Mouse (Mus musculus): Measurements from ENCODE around the gene Epha7. TPM values are rescaled to one million over a fixed set of nuclear protein-coding genes. Genes with fewer than 3 reads are reported as not detected.

Gene Epha7
- polyA plus RNA-seq, 1 experiment from 2014 or later = 45.2 TPM

DNA sequence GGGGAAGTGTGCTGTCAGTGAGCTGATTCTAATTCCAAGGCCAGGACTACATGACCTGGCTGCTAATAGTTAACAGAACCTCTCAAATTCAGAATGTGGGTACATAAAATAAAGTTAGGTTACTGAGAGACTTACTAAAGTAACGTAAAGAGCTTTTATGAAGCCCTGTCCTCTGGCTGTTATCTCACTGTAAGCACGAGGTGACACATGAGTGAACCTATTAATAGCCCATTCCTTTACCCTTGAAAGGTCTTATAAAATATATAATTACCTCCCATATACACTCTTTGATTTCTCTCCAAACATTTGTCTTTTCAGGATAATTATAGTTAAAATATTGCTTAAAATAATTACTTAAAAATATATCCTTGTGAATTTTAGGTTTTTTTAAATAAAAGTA lies 37.5 kb downstream of the Epha7 start:
- no peaks in the 10 kb centered on the region for H3K9me3 ChIP-seq
- 69% methylated on average over 2 of the region's 2 CpGs for WGBS
- H3K9ac ChIP-seq = no peak overlapping the region
- H3K4me2 ChIP-seq = no peak overlapping the region
- H3K4me3 ChIP-seq = no peak overlapping the region
- no peak overlapping the region for H3K27ac ChIP-seq (replicated peaks)
- ATAC-seq (ENCODE audit: low read depth) = no peak
- H3K4me1 ChIP-seq (replicated peaks) = no peaks in the 10 kb centered on the region
- no peaks in the 10 kb centered on the region for H3K27me3 ChIP-seq
- H3K36me3 ChIP-seq = no peaks in the 10 kb centered on the region

DNA sequence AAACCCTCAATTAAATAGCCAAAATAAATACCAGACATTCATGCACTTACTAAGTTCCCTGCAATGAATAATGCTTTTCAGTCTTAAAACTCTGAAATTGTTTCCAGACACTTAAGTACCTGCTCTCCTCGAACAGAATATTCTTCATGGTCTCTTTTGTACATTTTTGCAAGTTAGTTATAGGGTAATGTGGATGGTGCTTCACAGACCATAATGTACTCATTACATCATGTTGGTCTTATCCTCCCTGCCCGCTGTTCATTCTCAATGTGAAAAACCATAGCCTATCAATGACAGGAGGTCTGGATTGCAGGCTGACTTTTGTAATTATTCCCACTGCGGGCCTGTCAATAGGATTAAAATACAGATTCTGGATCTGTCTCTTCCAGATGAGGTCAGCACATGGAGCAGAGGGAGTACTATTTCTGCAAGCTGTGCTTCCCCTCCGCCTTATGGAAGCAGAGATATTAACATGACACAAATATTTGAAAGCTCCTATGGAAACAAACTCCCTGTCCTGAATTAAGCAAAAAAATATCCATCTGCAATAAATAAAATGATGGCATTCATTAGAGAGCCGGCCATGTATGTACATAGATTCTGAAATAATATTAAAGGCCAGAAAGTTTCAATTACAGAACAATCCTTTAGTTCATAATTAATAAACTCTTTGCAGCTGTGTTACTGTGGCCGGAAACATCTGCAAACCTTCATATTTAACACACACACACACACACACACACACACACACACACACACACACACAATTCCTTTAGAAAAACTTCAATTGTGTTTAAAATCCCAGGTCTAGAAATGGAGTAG lies 50.1 kb downstream of the Epha7 start:
- no peaks in the 10 kb centered on the region for H3K36me3 ChIP-seq
- H3K4me1 ChIP-seq (replicated peaks) = peaks cover 7% of the 10 kb centered on the region; the same call in 1 of the 2 replicates
- ATAC-seq (ENCODE audit: low read depth) = no peak
- no peaks in the 10 kb centered on the region for H3K9me3 ChIP-seq
- no peak overlapping the region for H3K4me3 ChIP-seq
- 76% methylated on average over 6 of the region's 6 CpGs for WGBS
- no peaks in the 10 kb centered on the region for H3K27me3 ChIP-seq
- no peak overlapping the region for H3K27ac ChIP-seq (replicated peaks)
- no peak overlapping the region for H3K9ac ChIP-seq
- no peak overlapping the region for H3K4me2 ChIP-seq

DNA sequence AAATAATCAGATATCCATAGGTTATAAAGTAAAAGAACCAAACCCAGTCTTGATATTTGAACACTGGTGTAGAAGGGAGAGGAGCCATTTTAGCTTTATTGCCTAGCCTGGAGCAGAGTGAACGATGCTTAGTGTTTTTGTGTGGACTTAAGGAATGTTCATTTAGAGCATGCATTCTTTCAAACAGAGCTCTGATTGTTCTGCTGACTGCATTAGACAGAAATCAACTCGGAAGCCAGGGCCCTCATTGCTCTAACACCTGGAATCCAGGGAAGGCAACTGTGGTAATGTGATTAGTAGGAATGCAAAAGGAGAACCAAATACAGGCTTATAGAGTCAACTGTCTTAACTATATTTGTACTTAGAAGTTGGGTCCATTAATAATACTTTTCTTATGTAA lies 53.5 kb downstream of the Epha7 start:
- peaks cover 7% of the 10 kb centered on the region; the same call in 1 of the 2 replicates for H3K4me1 ChIP-seq (replicated peaks)
- WGBS = 22% methylated on average over 2 of the region's 2 CpGs
- H3K4me3 ChIP-seq = no peak overlapping the region
- no peaks in the 10 kb centered on the region for H3K36me3 ChIP-seq
- H3K4me2 ChIP-seq = no peak overlapping the region
- ATAC-seq (ENCODE audit: low read depth) = no peak
- H3K9me3 ChIP-seq = no peaks in the 10 kb centered on the region
- no peak overlapping the region for H3K9ac ChIP-seq
- no peaks in the 10 kb centered on the region for H3K27me3 ChIP-seq
- no peak overlapping the region for H3K27ac ChIP-seq (replicated peaks)

DNA sequence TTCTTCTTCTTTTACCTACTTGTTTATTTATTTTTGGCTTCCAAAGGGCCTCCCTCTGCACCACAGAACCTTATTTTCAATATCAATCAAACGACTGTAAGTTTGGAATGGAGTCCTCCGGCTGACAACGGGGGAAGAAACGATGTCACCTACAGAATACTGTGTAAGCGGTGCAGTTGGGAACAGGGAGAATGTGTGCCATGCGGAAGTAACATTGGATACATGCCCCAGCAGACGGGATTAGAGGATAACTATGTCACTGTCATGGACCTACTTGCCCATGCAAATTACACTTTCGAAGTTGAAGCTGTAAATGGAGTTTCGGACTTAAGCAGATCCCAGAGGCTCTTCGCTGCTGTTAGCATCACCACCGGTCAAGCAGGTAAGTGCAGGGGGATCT lies 58.7 kb downstream of the Epha7 start:
- 89% methylated on average over 11 of the region's 11 CpGs for WGBS
- Histone ChIP-seq H3K27me3 (no peaks in the 10 kb centered on the region), H3K4me1 (replicated peaks) (no peaks in the 10 kb centered on the region), H3K4me3 (no peak overlapping the region), H3K9me3 (no peaks in the 10 kb centered on the region), H3K36me3 (peaks cover 9% of the 10 kb centered on the region), H3K4me2 (no peak overlapping the region), H3K9ac (no peak overlapping the region), H3K27ac (replicated peaks) (no peak overlapping the region)
- ATAC-seq (ENCODE audit: low read depth) = no peak

DNA sequence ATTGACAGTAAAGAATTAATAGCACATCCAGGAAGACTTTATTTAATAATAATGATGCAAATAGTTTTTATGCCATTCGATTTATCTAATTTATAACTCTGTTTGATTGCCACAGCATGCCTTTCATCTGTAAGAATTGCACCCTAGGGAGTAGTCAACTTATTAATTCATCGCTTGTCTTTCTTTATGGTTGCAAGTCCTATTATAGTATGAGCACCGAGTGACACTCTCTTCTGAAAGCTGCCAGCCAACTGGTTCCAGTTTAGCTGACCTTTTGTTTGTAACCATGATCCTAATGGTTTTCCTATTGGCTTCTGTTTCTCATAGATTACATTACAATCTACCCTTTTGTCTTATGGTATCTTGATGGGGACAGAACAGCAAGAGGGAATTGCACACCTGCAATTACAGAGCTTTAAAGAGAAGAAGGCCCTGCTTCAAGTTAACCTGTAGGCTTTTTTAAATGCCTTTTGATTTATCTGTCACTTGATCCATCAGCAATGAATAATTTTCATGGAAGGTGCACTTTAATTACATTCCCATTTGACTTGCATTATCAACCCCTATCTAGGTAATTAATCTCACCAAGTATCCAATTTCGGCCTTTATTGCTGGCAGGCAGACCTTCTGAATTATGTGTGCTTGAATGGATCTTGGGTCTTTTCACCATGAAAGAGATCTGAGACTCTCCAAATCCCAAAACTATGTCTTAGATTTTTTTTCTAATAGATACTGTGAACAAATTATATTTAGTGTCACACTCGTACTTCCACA lies 68.5 kb downstream of the Epha7 start:
- H3K36me3 ChIP-seq = no peaks in the 10 kb centered on the region
- peak; percentile 72 for ATAC-seq (ENCODE audit: low read depth)
- H3K4me1 ChIP-seq (replicated peaks) = peaks cover 6% of the 10 kb centered on the region
- H3K4me2 ChIP-seq = no peak overlapping the region
- WGBS = 26% methylated on average over 5 of the region's 5 CpGs
- no peak overlapping the region for H3K9ac ChIP-seq
- H3K9me3 ChIP-seq = no peaks in the 10 kb centered on the region
- H3K4me3 ChIP-seq = no peak overlapping the region
- H3K27me3 ChIP-seq = no peaks in the 10 kb centered on the region
- no peak overlapping the region for H3K27ac ChIP-seq (replicated peaks)

DNA sequence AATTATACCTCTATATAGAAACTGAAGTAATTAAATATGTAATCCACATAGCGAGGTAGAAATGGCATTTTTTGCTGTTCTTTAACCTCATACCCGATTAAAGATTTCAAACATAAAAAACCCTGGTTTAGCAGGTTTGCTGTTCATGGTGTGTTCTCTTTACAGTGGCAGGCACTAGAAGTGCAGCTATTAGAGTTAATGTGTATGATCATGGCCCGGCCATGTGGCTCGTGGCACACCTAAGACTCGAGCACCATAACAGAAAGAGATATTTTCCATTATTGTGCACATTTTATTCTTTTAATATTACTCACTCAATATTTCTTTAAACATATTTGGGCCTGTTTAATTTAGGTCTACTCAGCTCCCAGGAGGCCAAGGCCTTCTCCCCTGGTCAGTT lies 76.7 kb downstream of the Epha7 start:
- Histone ChIP-seq H3K36me3 (no peaks in the 10 kb centered on the region), H3K27ac (replicated peaks) (no peak overlapping the region), H3K27me3 (no peaks in the 10 kb centered on the region), H3K4me3 (no peak overlapping the region), H3K4me2 (no peak overlapping the region), H3K4me1 (replicated peaks) (no peaks in the 10 kb centered on the region), H3K9ac (no peak overlapping the region), H3K9me3 (no peaks in the 10 kb centered on the region)
- ATAC-seq (ENCODE audit: low read depth) = no peak
- WGBS = 86% methylated on average over 5 of the region's 5 CpGs

DNA sequence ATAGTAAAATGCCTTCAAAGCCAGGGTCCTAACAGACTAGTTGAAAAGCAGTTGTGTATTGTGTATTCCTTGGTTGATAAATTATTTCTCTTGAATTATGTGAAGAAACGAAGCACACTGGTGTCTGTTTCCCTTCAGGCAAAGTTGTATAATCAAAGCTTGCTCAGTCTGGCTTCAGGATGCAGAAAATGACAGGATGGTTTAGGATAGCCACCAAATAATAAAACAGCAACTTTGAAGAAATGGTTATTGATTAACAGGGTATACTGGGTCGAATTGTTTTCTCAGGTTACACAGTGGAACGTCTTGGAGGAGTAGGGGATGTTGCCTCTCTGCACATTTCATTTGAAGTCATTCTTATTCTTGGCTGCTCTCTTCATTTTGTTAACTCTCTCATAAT lies 77.2 kb downstream of the Epha7 start:
- Histone ChIP-seq H3K4me2 (no peak overlapping the region), H3K27ac (replicated peaks) (no peak overlapping the region), H3K4me1 (replicated peaks) (no peaks in the 10 kb centered on the region), H3K9me3 (no peaks in the 10 kb centered on the region), H3K4me3 (no peak overlapping the region), H3K9ac (no peak overlapping the region), H3K27me3 (no peaks in the 10 kb centered on the region), H3K36me3 (no peaks in the 10 kb centered on the region)
- WGBS = 35% methylated on average over 3 of the region's 3 CpGs
- ATAC-seq (ENCODE audit: low read depth) = no peak

DNA sequence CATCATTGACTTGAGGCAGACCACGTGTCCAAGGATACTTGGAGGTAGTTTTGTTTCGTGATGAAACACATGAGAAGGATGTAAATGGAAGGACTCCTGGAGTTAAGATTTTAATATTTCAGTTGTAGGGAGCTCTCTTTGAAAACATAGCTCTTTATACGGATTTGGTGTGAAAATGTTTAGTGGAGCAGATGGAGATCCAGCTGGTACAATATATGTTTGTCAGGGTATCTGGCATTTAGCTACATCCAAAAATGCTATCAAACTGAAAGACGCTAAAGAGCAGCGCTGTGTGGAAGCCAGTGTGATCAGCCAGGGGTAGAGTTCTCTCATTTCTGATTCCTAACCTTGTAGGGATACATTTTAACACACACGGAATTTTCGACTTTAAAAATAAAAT lies 82.5 kb downstream of the Epha7 start:
- H3K9me3 ChIP-seq = no peaks in the 10 kb centered on the region
- no peak overlapping the region for H3K4me2 ChIP-seq
- no peak overlapping the region for H3K9ac ChIP-seq
- ATAC-seq (ENCODE audit: low read depth) = no peak
- H3K4me1 ChIP-seq (replicated peaks) = no peaks in the 10 kb centered on the region
- H3K4me3 ChIP-seq = no peak overlapping the region
- H3K27me3 ChIP-seq = no peaks in the 10 kb centered on the region
- no peaks in the 10 kb centered on the region for H3K36me3 ChIP-seq
- no peak overlapping the region for H3K27ac ChIP-seq (replicated peaks)
- 88% methylated on average over 7 of the region's 7 CpGs for WGBS

DNA sequence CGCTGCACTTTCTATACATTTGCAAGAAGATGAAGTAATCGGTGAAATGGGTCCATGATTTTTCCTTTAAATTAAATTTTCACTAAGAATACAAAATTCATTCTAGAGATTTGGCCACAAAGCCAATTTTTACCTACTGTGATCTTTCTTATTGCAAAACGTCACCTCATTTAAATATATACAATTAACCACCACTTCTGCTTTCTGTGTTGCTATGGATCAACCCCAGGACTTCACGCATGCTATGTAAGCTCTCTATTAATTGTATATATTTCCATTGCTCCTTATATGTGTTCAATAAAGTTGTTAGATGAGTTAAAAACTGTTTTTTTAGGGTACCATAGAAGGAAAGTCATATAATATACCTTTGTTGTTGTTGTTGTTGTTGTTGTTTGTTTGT lies 86.4 kb downstream of the Epha7 start:
- no peak for ATAC-seq (ENCODE audit: low read depth)

DNA sequence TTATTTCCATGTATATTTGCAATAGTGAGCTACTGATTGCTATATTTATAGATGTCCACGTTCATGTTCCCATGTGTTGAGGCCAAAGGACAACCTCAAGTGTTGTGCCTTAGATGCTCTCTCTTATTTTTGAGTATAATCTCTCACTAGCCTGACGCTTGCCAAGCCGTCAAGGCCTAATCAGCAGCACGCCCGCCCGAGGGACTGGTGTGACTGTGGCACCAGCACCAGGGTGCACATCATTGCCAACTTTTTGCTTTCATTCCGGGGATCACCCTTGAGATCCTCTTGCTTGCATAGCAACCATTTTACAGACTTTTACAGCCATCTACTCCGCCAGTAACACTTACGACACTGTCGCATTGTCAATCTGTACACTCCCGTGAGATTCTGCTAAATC lies 86.9 kb downstream of the Epha7 start:
- H3K4me1 ChIP-seq (replicated peaks) = peaks cover 5% of the 10 kb centered on the region; the same call in 1 of the 2 replicates
- H3K27me3 ChIP-seq = no peaks in the 10 kb centered on the region
- H3K4me2 ChIP-seq = no peak overlapping the region
- H3K9me3 ChIP-seq = no peaks in the 10 kb centered on the region
- 91% methylated on average over 11 of the region's 11 CpGs for WGBS
- no peak for ATAC-seq (ENCODE audit: low read depth)
- no peaks in the 10 kb centered on the region for H3K36me3 ChIP-seq
- no peak overlapping the region for H3K4me3 ChIP-seq
- no peak overlapping the region for H3K27ac ChIP-seq (replicated peaks)
- no peak overlapping the region for H3K9ac ChIP-seq

More for the DNA sequence above, 86.4 kb downstream of the Epha7 start:
- H3K9ac ChIP-seq = no peak overlapping the region
- H3K27me3 ChIP-seq = no peaks in the 10 kb centered on the region
- H3K36me3 ChIP-seq = no peaks in the 10 kb centered on the region
- 93% methylated on average over 4 of the region's 4 CpGs for WGBS
- H3K4me2 ChIP-seq = no peak overlapping the region
- H3K4me1 ChIP-seq (replicated peaks) = peaks cover 5% of the 10 kb centered on the region; the same call in 1 of the 2 replicates
- H3K27ac ChIP-seq (replicated peaks) = no peak overlapping the region
- no peak overlapping the region for H3K4me3 ChIP-seq
- H3K9me3 ChIP-seq = no peaks in the 10 kb centered on the region

DNA sequence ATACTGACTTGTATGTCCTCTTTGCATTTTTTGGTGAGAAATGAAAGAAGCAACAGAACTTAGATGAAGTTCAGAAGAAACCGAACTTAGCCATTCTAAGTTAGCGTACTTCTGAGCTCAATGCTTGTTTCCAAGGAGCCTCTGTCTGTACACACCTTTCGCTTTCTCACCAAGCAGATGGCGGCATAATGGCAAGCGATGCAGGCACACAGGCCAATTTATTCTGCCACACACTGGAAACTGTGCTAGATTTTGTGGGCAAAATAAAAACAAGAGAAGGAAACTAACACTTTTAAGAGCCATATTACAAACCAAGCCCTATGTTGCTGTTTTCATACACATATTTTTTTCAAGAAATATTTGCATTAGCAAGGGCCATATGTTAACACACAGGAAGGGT lies 88.6 kb downstream of the Epha7 start:
- no peaks in the 10 kb centered on the region for H3K36me3 ChIP-seq

DNA sequence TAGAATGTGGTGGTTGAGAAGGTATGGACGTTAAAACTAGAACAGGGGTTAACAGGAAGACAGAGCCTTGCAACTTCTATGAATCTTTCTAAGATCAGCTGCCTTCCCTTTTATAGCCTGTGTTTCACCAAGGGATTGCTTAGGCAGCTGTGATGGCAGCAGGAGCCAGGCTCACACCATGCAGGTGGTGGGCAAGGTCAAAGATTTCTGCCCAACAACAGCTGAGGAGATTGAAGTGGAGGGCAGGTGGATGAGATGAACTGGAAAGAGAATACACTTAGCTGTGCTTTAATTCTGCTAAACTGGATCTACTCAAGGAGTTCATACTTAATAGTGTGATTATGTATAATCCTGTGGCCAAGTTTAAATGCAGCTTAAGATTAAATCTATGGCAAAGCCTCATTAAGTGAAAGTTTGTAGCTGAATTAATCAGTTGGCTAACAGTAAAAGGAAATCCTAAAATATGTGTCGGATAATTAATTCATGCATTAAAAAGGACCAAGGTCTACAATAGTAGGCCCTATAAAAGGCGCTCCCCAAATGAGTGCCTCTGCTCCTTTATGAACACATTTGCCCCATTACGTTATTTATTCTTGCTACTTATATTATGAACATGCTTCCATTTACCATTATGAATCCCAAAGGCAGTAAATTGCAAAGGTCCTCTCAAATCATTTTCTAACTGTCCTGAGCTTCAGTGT lies 89.2 kb downstream of the Epha7 start:
- 72% methylated on average over 4 of the region's 4 CpGs for WGBS

More for the DNA sequence above, 88.6 kb downstream of the Epha7 start:
- H3K9ac ChIP-seq = no peak overlapping the region
- no peak for ATAC-seq (ENCODE audit: low read depth)
- H3K9me3 ChIP-seq = no peaks in the 10 kb centered on the region
- no peak overlapping the region for H3K27ac ChIP-seq (replicated peaks)
- H3K4me2 ChIP-seq = no peak overlapping the region
- peaks cover 5% of the 10 kb centered on the region; the same call in 1 of the 2 replicates for H3K4me1 ChIP-seq (replicated peaks)
- H3K4me3 ChIP-seq = no peak overlapping the region
- WGBS = 94% methylated on average over 5 of the region's 5 CpGs
- no peaks in the 10 kb centered on the region for H3K27me3 ChIP-seq

More for the DNA sequence above, 89.2 kb downstream of the Epha7 start:
- ATAC-seq (ENCODE audit: low read depth) = no peak
- Histone ChIP-seq H3K4me3 (no peak overlapping the region), H3K9me3 (no peaks in the 10 kb centered on the region), H3K4me2 (no peak overlapping the region), H3K27ac (replicated peaks) (no peak overlapping the region), H3K9ac (no peak overlapping the region), H3K27me3 (no peaks in the 10 kb centered on the region), H3K36me3 (no peaks in the 10 kb centered on the region), H3K4me1 (replicated peaks) (peaks cover 5% of the 10 kb centered on the region; the same call in 1 of the 2 replicates)

Measured in neural tube, embryonic 13.5 days (tissue).